Mouse (Mus musculus): ENCODE data around the gene Hspa12b.

Hspa12b gene

GRCm38 (mm10) chr2:131148353-131149253 is 21.5 kb downstream of the Hspa12b start:
- DNase-seq (ENCODE audit: inconsistent ontology term): no peak

- DNase-seq (ENCODE audit: inconsistent ontology term): no peak
These were observed 22.1 kb downstream of the Hspa12b start for GRCm38 (mm10) chr2:131149254-131149578.

- DNase-seq (ENCODE audit: inconsistent ontology term): no peak
These were observed 25.2 kb downstream of the Hspa12b start for GRCm38 (mm10) chr2:131152166-131152730.

- DNase-seq (ENCODE audit: inconsistent ontology term): no peak
These were observed 27.0 kb downstream of the Hspa12b start for GRCm38 (mm10) chr2:131154036-131154435.

GRCm38 (mm10) chr2:131156987-131157386 is 29.9 kb downstream of the Hspa12b start:
- no peak for DNase-seq (ENCODE audit: inconsistent ontology term)

GRCm38 (mm10) chr2:131159491-131159910 is 32.4 kb downstream of the Hspa12b start:
- no peak for DNase-seq (ENCODE audit: inconsistent ontology term)

- DNase-seq (ENCODE audit: inconsistent ontology term): peak; percentile 99
These were observed 33.0 kb downstream of the Hspa12b start, which contains the start of gene 1700037H04Rik for GRCm38 (mm10) chr2:131159938-131160581. Gene 1700037H04Rik, minus strand, starts transcription at chr2:131160081.

GRCm38 (mm10) chr2:131160671-131161111 is 33.6 kb downstream of the Hspa12b start:
- no peak for DNase-seq (ENCODE audit: inconsistent ontology term)

GRCm38 (mm10) chr2:131163924-131164323 is 36.8 kb downstream of the Hspa12b start:
- no peak for DNase-seq (ENCODE audit: inconsistent ontology term)

GRCm38 (mm10) chr2:131166172-131166571 is 39.1 kb downstream of the Hspa12b start:
- no peak for DNase-seq (ENCODE audit: inconsistent ontology term)

- DNase-seq (ENCODE audit: inconsistent ontology term): no peak
These were observed 40.9 kb downstream of the Hspa12b start for GRCm38 (mm10) chr2:131167984-131168383.

- no peak for DNase-seq (ENCODE audit: inconsistent ontology term)
These were observed 41.8 kb downstream of the Hspa12b start for GRCm38 (mm10) chr2:131168914-131169313.

- no peak for DNase-seq (ENCODE audit: inconsistent ontology term)
These were observed 43.9 kb downstream of the Hspa12b start for GRCm38 (mm10) chr2:131170936-131171335.

GRCm38 (mm10) chr2:131171401-131172104 is 44.5 kb downstream of the Hspa12b start:
- no peak for DNase-seq (ENCODE audit: inconsistent ontology term)

GRCm38 (mm10) chr2:131172322-131172721 is 45.2 kb downstream of the Hspa12b start:
- DNase-seq (ENCODE audit: inconsistent ontology term): no peak

GRCm38 (mm10) chr2:131174700-131175099 is 47.6 kb downstream of the Hspa12b start:
- peak; percentile 62 for DNase-seq (ENCODE audit: inconsistent ontology term)

GRCm38 (mm10) chr2:131175286-131175944 is 48.3 kb downstream of the Hspa12b start:
- DNase-seq (ENCODE audit: inconsistent ontology term): no peak

- no peak for DNase-seq (ENCODE audit: inconsistent ontology term)
These were observed 48.8 kb downstream of the Hspa12b start for GRCm38 (mm10) chr2:131175945-131176309.

GRCm38 (mm10) chr2:131176491-131176890 is 49.4 kb downstream of the Hspa12b start:
- DNase-seq (ENCODE audit: inconsistent ontology term): no peak

- no peak for DNase-seq (ENCODE audit: inconsistent ontology term)
These were observed 50.9 kb downstream of the Hspa12b start for GRCm38 (mm10) chr2:131177932-131178331.

GRCm38 (mm10) chr2:131178828-131179245 is 51.8 kb downstream of the Hspa12b start:
- peak; percentile 25 for DNase-seq (ENCODE audit: inconsistent ontology term)
